Mouse (Mus musculus) G1E (cell line): ENCODE measurements around the gene Arrdc3.

ENCODE experiments used
- CTCF ChIP-seq: IDR thresholded peaks from 2 replicates; pipeline ENCODE4 v1.5.1; 2012; ENCODE audit warnings: low read depth, low read length, inconsistent platforms, mixed read lengths
- GATA1 ChIP-seq: IDR thresholded peaks from 2 replicates; pipeline ENCODE4 v1.6.1; 2012; ENCODE audit warnings: borderline replicate concordance, low read length, inconsistent platforms, mixed read lengths
- GATA2 ChIP-seq: IDR thresholded peaks from 2 replicates; pipeline ENCODE4 v1.6.1; 2012; ENCODE audit warnings: low read depth, low read length, inconsistent platforms, borderline replicate concordance
- POLR2AphosphoS5 ChIP-seq: IDR thresholded peaks from 2 replicates; pipeline ENCODE4 v1.6.1; 2012; ENCODE audit warnings: low read depth, low read length, inconsistent platforms; ENCODE audit not compliant: insufficient replicate concordance
- TAL1 ChIP-seq: conservative IDR thresholded peaks from 2 replicates; pipeline ENCODE4 v1.6.1; 2012; ENCODE audit warnings: low read depth, low read length, inconsistent platforms, mixed read lengths

DNA sequence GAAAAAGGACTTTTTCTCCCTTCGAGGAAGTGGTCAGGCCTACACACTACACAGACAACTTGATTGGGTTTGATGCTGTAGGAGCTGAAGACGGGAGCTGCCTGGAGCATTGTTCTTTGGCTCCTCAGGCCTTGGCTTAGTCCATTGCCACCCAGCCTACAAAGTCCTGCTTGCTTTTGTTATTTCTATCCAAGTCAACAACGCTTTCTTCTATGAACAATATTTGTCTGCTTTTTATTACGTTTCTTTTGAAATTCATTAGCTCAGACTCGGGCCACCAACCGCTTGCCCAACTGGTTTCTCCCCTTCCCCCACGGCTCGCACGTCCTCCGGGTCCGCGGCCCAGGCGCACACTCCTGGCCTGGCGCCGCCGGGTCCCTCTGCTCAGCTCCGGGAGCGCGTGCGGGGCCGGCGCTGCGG lies 458 bp upstream of the Arrdc3 start:
- TF ChIP-seq CTCF, result no peak
- TF ChIP-seq TAL1, result no peak
- no peak for TF ChIP-seq GATA1
- no peak for TF ChIP-seq POLR2AphosphoS5
- TF ChIP-seq GATA2, result no peak
